Mouse (Mus musculus): Measurements from ENCODE around the gene Pdrg1. TPM values are rescaled to one million over a fixed set of nuclear protein-coding genes. Genes with fewer than 3 reads are reported as not detected.

The Pdrg1 gene
- total RNA-seq, 1 experiment from 2014 or later, result 163 TPM

Other genes starting within 250 kb of the Pdrg1 start
- gene Bcl2l1, start 183.7 kb downstream of the Pdrg1 start, total RNA-seq (2021), result 48.9 and 61.8 TPM in 2 replicates
- 9.6 and 13.5 TPM in 2 replicates for gene Tpx2, start 167.5 kb downstream of the Pdrg1 start, total RNA-seq (2021)
- gene Mylk2, start 104.1 kb downstream of the Pdrg1 start, total RNA-seq (2021), result not detected in 2 replicates
- gene Foxs1, start 82.2 kb downstream of the Pdrg1 start, total RNA-seq (2021), result 2.1 and 2.9 TPM in 2 replicates
- gene Dusp15, start 63.7 kb downstream of the Pdrg1 start, total RNA-seq (2021), result 1.0 and 4.9 TPM in 2 replicates
- gene Ttll9, start 52.9 kb downstream of the Pdrg1 start, total RNA-seq (2021), result not detected in 2 replicates
- gene Xkr7, start 16.4 kb upstream of the Pdrg1 start, total RNA-seq (2021), result 0.57 and 1.4 TPM in 2 replicates
- gene Ccm2l, start 50.5 kb upstream of the Pdrg1 start, total RNA-seq (2021), result 13.6 and 16.0 TPM in 2 replicates
- 1.7 and 1.9 TPM in 2 replicates for gene Hck, start 93.0 kb upstream of the Pdrg1 start, total RNA-seq (2021)
- 112 and 119 TPM in 2 replicates for gene Tm9sf4, start 145.9 kb upstream of the Pdrg1 start, total RNA-seq (2021)
- 2.5 and 3.9 TPM in 2 replicates for gene Tspyl3, start 210.0 kb upstream of the Pdrg1 start, total RNA-seq (2021)
- 10.7 and 12.0 TPM in 2 replicates for gene Plagl2, start 226.0 kb upstream of the Pdrg1 start, total RNA-seq (2021)
- 53.1 and 64.1 TPM in 2 replicates for gene Pofut1, start 226.1 kb upstream of the Pdrg1 start, total RNA-seq (2021)